Mouse (Mus musculus): ENCODE results near the gene Tmem203. TPM values are rescaled to one million over a fixed set of nuclear protein-coding genes. Genes with fewer than 3 reads are reported as not detected.
A peak's percentile ranks its signal among the peaks of the same experiment; 100 is the strongest.
"Not testable (repeated sequence)": the region's sequence is repeated elsewhere in the genome, so short reads cannot be mapped to it uniquely, and the experiment has no call there.

Gene Tmem203
- total RNA-seq, 2 experiments from 2014 or later: 8.4 to 10.9 TPM

DNA sequence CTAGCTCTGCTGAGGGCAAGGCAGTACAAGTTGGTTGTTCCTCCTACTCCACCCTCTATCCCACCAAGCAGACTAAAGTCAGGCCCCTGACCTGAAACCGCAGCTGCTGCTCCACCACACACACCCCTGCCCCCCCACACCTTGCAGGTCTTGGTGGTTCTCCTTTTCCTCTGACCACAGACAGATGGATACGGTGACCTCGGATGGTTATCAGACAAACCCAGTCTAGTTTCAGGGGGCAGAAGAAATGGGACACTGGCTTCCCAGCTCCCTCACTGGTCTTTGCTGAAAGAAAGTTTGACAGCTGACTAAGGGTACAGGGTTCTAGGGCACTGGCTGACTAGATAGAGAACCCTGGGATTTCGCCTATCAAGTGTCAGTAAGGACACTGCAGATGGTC lies 21.8 kb upstream of the Tmem203 start:
- peak; percentile 55 for ATAC-seq (ENCODE audit: poor library complexity, severe bottlenecking)

- ATAC-seq (ENCODE audit: poor library complexity, severe bottlenecking): no peak
Measured at GRCm38 (mm10) chr2:25234050-25234449, 21.2 kb upstream of the Tmem203 start, which contains the start of gene Slc34a3. Gene Slc34a3, minus strand, starts transcription at chr2:25234364.

GRCm38 (mm10) chr2:25234551-25235220 lies 20.6 kb upstream of the Tmem203 start:
- no peak for ATAC-seq (ENCODE audit: poor library complexity, severe bottlenecking)

- ATAC-seq (ENCODE audit: poor library complexity, severe bottlenecking): no peak
Measured at GRCm38 (mm10) chr2:25236614-25237013, 18.6 kb upstream of the Tmem203 start, which contains the start of gene Rnf224. Gene Rnf224, minus strand, starts transcription at chr2:25236787.

DNA sequence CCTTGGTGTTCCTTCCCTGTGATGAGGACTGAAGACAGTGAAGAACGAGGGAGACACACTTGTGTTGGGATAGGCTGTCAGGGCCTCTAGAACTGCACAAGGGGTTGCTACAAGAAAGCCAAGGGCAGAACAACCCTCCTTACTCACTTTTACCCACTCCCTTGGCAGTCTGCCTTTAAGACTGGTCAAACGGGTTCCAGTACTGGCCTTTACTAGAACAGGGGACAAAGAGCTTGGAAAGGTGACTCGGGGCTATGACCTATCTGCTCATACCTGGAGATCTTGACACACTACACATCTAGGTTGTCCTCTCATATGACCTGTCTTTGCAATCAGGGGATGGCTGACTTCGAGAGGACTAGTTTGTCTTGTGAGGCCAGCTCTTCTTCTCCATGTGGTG lies 17.7 kb upstream of the Tmem203 start:
- no peak for ATAC-seq (ENCODE audit: poor library complexity, severe bottlenecking)

- no peak for ATAC-seq (ENCODE audit: poor library complexity, severe bottlenecking)
Measured at GRCm38 (mm10) chr2:25238106-25238505, 17.1 kb upstream of the Tmem203 start.

DNA sequence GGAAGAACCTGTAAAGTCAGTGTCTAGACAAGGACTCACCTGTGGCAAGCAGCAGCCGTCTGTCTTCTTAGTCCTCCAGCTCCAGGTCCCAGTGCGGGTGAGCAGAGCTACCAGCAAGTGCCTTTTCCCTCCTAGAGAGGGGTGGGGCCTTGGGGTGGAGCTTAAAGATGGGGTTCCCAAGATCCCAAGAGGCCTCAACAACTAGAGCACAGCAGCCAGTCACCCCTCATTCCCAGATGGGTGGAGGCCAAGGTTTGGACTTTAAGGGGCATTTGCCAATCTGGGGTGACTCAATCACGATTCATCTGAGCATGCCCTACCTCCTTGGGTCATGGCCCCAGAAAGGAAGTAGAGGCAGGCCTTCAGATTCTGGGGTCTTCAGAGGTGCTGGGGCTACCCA lies 15.5 kb upstream of the Tmem203 start:
- no peak for ATAC-seq (ENCODE audit: poor library complexity, severe bottlenecking)

DNA sequence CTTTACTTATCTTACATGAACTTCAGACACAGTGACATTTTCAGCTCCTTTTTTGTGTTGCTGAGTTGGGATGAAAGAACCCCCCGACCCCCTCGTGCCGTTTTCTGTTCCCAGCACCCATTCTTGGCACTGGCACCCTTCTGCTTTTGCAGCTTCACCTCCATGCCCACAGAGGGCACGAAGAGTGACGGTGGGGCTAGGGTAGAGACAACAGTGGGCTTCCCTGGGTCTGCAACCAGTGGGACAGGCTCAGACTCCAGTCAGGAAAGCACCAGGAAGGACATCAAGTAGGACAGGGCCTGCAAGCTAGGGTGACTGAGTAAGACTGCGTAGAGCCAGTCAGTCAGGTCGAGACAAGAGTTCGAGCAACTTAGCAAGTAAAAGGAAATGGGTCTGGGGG lies 14.9 kb upstream of the Tmem203 start:
- no peak for ATAC-seq (ENCODE audit: poor library complexity, severe bottlenecking)

DNA sequence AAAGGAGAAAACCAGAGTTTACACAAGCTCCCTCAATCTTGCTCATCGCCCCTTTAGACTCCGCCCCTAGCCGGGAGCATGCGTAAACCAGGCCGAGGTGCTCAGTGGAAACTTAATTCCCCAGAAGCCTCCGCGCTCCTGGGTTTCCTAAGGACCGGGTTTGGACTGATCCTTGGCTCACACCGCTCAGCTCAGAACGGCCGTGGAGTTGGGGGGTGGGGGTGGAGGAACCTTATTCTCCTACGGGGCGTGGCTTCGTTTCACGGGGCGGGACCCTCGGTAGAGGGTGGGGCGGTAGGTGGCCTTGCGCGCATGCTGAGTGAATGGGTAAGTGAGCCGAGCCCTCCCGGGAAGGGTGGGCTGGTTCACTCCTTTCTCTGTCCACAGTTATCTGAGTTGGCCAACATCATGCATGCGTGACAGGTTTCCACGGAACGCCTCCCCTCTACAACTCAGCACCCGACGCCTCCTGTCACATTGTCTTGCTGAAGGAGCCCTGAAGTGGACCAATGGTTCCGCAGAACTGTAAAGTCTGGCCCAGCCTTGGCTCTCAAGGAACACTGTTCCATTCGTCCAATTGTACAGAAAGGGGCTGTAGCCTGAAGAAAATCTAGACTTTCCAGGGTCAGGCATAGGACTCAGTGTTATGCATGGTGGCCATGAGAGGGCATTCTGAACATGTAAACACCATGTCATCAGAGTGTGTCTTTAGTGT lies 14.4 kb upstream of the Tmem203 start:
- peak; percentile 51 for ATAC-seq (ENCODE audit: poor library complexity, severe bottlenecking)

GRCm38 (mm10) chr2:25241438-25241775 lies 13.8 kb upstream of the Tmem203 start:
- no peak for ATAC-seq (ENCODE audit: poor library complexity, severe bottlenecking)

- no peak for ATAC-seq (ENCODE audit: poor library complexity, severe bottlenecking)
Measured at GRCm38 (mm10) chr2:25242101-25242506, 13.1 kb upstream of the Tmem203 start, which contains the start of the genes Rnf208 and Cysrt1. Gene Rnf208, plus strand, starts transcription at chr2:25242255. Gene Cysrt1, minus strand, starts transcription at chr2:25242452.

- no peak for ATAC-seq (ENCODE audit: poor library complexity, severe bottlenecking)
Measured at GRCm38 (mm10) chr2:25243342-25243741, 11.9 kb upstream of the Tmem203 start.

DNA sequence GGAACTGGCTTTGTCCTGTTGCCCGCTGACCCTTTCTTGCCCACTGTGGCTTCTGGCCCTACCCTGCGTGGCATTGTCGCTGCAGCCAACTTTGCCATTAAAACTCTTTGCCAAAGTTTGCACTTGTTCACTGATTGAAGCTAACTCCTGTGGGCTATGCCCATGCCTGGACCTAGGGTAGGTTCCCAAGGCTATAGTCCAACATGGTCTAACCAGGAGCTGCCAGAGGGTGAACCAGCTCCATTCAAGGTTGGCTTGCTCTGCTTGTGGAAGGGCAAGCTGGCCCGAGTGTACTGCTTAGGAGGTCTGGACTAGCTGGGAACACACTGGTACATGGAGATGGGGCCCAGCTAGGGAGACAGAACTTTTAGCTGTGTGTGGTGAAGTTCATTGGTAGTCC lies 11.1 kb upstream of the Tmem203 start:
- ATAC-seq (ENCODE audit: poor library complexity, severe bottlenecking): no peak

DNA sequence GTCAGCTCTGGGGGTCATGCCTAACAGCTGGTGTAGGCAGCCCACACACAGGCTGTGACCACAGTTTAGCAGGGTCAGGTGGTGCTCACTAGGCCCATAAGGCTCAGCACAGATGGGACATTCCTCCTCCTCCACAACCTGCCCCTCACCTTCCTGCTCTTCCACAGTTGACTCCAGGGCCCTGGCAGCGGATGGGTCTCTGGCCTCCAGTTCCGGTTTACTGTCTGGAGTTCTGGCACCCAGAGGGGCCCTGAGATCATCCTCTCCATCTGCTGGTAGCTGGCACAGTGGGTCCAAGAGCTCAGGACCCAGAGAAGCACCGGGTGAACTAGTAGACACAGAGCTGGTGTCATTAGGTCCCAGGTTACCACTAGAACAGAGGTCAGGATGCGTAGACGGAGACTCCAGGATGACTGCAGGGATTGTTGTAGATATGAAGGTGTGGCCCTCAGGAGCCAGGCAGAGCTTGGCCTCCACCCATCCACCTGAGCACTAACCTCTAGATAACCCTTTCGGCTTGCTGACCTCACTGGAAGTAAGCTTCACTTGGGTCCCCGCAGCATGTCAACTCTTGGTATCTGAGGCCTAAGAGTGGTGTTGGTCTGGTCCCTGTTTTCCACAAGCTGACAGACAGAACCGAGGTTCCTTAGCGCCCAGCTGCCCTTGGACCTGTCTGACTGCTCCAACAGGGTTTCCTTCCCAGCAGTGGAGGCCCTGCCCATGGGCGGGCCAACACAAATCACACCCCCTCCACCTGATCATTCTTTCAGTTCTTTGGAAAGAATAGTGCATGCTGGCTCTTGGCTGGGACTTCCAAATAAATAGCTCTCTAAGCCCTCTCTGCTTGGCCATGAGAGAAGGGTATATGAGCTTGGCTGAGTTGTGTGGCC lies 8.8 kb upstream of the Tmem203 start, which contains the start of gene AL732309.1:
Gene AL732309.1 (minus strand): TSS at position 681 of the 890 bp plus-strand sequence.
- no peak for ATAC-seq (ENCODE audit: poor library complexity, severe bottlenecking)

DNA sequence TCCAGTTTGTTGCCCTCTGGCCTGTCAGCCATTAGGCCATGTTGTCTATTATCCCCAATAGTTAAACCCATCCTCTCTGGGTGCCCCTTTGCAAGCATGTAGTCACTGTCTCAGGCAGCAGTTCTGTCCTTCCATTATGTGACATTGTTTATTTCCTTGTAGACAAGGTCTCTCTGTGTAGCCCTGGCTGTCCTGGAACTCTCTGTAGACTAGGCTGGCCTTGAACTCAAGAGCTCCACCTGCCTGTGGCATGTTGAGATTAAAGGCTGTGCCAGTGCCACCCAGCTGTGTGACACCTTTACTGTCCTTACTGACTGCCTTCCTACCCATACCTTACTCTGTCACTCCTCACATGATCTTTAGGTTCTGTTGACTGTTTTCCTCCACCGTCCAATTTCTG lies 2.9 kb upstream of the Tmem203 start:
- ATAC-seq (ENCODE audit: poor library complexity, severe bottlenecking): no peak

GRCm38 (mm10) chr2:25256443-25257109 lies 1.3 kb downstream of the Tmem203 start:
- ATAC-seq (ENCODE audit: poor library complexity, severe bottlenecking): not testable (repeated sequence)

DNA sequence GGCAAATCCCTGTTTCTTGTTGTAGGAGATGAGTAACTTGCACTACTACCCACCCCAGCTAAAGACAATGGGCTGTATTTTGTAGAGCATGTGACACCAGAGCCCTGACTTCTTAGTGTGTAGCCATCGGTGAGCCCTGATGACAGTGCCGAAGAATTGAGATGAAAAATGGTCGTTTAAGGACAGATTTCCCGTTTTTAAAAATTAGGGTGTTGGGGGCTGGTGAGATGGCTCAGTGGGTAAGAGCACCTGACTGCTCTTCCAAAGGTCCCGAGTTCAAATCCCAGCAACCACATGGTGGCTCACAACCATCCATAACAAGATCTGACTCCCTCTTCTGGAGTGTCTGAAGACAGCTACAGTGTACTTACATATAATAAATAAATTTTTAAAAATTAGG lies 2.0 kb downstream of the Tmem203 start:
- not testable (repeated sequence) for ATAC-seq (ENCODE audit: poor library complexity, severe bottlenecking)

DNA sequence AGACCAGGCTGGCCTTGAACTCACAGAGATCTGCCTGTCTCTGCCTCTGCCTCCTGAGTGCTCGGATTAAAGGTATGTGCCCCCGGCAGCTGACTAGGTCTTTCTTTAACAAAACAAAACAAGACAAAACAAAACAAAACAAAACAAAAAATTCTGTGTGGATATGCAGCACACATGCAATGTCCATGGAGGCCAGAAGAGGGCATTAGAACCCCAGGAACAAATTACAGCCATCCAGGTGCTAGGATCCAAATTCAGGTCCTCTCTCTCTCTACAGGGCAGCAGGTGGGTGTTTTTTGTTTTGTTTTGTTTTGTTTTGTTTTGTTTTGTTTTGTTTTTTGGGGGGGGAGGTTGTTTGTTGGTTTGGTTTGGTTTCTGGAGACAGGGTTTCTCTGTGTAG lies 3.6 kb downstream of the Tmem203 start:
- ATAC-seq (ENCODE audit: poor library complexity, severe bottlenecking): no peak

- no peak for ATAC-seq (ENCODE audit: poor library complexity, severe bottlenecking)
Measured at GRCm38 (mm10) chr2:25261870-25262269, 6.6 kb downstream of the Tmem203 start.

DNA sequence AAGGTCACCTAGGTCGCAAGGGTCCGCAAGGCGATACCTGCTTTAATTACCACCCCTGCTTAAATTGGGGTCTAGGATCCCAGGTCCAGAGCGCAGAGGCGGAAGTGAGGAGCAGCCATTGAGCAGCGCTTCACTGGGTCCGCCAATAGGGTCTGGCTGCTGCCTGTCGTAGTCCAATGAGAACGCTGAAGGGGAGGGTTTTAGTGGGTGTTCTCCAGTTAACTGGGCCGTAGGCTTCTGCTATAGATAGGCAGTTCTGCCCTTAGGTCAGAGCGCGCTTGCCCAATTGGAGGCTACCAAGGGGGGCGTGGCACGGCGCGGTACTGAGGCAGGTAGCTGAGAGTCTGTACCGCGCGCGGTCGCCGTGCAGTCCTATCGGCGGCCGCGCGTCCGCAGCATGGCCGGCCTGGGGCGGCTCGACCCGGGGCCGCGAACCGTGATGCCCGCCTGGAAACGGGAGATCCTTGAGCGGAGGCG lies 7.1 kb downstream of the Tmem203 start, which contains the start of gene Tprn:
Gene Tprn (plus strand): TSS at position 328 of the 477 bp plus-strand sequence.
- peak; percentile 96 for ATAC-seq (ENCODE audit: poor library complexity, severe bottlenecking)
